Mouse (Mus musculus) cerebellum, adult 18-20 months (tissue): ENCODE data around the gene Btbd7.

Experiments
- DNase-seq, 2 experiments: peaks; one replicate each; pipeline ENCODE4 v3.0.0; 2021

Gene Btbd7

DNA sequence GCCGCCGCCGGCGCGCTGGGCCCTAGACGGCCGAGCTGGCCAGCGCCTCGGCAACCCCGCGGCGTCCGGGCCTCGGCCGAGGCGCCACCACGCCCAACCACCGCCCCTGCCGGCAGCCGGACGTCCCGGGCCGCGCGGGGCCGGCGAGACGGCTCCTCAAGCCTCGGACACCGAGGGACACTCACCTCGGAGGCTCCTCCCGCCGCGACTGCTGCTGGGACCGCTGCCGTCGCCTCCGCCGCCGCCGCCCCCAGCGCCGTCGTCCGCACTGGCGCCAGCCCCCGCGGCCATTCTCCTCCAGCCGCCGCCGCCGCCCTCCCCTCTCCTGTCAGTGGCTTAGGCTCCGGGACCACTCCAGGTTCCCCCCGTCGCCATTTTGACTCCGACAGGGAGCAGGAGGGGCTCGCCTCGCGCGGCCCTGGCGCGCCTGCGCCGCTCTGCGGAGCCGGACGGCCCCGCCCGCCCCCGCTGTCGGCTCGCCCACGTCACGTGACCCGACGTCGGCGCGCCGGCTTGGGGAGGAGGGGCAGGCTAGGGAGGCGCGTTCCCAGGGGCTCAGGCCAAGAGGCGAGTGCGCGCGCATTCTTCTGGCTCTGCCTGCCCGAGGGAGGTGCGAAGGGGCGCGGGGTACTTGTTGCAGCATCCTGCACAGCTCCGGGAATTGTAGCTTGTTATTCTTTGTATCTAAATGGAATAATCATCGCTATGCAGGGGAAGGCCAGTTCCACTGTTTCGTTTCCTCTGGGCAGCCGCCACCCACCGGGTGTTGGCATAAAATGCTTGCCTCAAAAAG lies at the start of gene Btbd7:
Gene Btbd7 (minus strand): TSS at position 441 of the 793 bp plus-strand sequence.
- peak; percentile 96 to 98 for DNase-seq

DNA sequence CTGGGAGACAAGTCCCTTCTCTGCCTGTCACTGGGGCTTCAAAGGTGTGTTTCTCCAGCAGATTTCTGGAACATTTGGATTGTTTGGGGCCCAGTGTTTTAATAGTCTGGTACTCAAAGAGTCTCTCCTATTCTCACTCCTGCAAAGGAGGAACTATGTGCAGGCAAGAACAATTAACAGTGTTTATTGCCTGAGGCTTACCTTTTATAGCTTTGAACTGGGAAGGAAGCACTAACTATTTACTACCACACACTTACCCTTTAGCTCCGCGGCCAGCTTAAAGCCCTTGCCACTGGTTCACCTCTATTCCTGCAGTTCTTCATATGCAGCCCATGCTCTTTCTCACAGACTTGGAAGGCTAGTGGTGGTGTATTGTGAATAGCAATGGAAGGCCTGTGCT lies 37.8 kb upstream of the Btbd7 start:
- no peak for DNase-seq

GRCm38 (mm10) chr12:102908191-102908590 lies 29.9 kb upstream of the Btbd7 start:
- DNase-seq = peak; percentile 87 to 91

DNA sequence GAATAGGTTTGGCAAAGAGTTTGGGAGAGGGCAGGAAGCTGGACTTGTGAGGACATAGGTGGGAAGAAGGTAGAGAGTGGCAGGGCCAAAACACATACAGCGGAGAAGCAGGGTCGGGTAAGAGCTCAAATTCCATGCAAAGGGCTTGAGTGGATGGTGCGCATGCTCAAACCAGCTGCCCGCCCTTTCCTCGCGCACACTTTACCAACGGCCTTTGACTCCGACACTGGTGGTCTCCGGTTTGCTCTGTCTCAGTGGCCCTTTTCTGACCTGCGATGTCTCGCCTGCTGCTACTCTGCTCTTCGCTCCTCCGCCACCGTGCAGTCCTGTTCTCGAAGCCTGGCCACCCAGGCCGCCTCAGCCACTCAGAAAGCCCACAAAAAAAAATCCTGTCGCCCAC lies 20.8 kb upstream of the Btbd7 start, which contains the start of gene Cox8c:
Gene Cox8c (plus strand): TSS at position 226 of the 400 bp plus-strand sequence.
- no peak for DNase-seq

DNA sequence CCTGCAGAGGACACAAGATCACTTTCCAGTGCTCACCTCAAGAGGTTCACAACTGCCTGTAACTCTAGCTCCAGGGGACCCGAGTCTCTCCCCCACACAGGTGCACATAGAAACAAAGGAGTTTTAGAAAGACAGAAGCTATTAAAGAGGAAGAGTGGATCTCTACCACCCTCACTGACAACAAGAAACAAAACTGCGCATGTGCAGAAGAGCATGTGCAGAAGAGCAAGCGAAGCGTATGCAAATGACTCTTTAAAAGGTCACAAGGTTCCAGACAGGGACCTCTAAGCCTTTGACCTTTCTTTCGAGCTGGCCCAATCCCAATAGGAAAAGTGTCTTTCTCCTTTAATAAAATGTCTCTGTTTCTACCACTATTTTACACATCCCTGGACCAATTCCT lies 10.3 kb upstream of the Btbd7 start:
- no peak for DNase-seq

DNA sequence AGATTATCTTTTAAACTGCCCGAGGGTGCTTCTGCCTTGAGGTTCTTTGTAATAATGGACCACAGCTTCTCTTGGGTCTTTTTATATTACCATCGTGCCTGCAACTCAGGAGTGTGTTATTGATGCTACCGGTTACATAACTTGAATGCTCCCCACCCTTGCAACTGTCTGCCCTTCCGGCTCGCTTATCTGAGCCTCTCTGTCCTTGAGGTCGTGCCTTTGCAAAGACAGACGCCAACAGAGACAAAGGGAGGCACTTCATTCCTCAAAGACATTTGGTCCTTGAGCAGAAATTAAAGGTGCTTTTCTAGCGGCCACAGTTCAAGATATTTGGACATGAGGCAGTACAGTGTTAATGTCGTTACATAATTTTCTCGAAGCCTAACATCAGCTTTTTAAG lies 9.1 kb upstream of the Btbd7 start:
- DNase-seq = no peak

GRCm38 (mm10) chr12:102885735-102886134 lies 7.5 kb upstream of the Btbd7 start:
- DNase-seq = peak; percentile 44 to 59

DNA sequence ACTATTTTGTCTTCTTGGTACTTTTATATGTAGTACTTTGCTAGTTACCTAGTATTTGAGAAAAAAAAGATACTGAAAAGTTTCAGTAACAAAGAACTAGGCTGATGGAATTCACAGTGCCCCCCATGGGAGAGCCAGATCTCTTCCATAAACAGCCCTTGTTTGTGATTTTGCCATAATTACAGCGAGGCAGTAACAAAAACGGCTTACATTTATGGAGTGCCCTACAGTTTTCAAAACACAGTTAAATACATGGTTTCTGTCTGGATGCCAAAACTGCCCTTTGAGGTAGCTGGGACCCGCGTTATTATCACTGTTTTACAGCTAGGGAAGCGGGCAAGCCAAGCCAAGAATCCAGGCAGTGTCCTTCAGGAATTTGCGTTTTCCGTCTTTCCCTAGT lies 630 bp upstream of the Btbd7 start:
- DNase-seq = peak; percentile 7 to 28

- peak; percentile 34 to 44 for DNase-seq
Measured at GRCm38 (mm10) chr12:102877301-102878030, 805 bp downstream of the Btbd7 start.

DNA sequence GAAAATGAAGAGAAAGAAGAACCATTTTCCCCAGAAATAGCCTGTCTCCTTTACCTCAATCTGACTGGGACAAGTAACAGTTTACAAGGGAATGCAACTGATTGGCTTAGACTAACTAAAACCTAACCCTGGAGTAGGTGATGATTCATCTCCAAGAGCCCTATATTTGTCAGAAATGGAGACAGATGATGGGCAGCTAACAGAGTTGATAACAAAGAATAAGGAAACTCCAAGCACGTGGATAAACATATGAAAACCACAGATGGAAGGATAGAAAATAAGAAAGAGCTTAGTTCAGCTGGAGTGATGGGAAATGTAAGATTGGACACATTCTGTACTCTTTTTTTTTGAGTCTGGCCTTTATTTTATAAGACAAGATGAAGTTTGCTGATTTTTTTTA lies 7.7 kb downstream of the Btbd7 start:
- DNase-seq = no peak

GRCm38 (mm10) chr12:102869802-102870201 lies 8.5 kb downstream of the Btbd7 start:
- DNase-seq = no peak

DNA sequence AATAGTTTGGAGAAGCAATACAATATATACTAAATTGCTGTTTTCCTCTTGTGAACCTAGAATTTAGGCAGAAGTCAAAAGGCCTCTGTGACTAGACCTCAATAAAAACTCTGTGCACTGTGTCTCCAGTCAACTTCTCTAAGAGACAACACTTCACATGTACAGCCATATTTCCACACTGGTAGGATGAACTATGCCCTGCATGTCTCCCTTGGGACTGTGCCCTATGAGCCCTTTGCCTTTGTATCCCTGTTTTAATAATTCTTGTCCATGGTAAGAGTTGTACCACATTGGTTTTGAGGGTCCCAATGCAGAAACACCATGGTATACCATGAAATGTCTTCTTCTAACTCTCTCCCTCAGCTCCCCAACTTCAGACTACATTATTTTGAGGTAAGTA lies 17.5 kb downstream of the Btbd7 start:
- DNase-seq = no peak

DNA sequence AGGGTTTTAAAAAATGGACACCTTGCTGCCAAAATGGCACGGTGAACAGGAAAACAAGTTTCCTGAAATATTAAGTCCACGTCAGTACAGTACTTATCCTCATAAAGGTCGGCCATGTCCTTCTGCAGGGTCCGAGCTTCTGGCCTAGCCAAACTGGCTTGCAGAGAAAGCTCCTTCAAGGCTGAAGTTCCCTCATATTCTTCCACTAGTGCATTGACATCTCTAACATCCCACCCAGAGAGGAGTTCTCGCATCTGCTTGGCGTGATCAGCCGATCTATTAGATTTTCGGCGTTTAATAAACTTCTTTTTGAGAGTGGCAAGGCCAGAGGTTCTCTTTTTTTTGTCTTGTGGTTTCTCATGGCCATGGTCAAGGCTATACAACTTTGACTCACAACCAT lies 40.0 kb downstream of the Btbd7 start:
- no peak for DNase-seq

GRCm38 (mm10) chr12:102832746-102833300 lies 45.4 kb downstream of the Btbd7 start:
- no peak for DNase-seq

GRCm38 (mm10) chr12:102831888-102832287 lies 46.4 kb downstream of the Btbd7 start:
- no peak for DNase-seq

DNA sequence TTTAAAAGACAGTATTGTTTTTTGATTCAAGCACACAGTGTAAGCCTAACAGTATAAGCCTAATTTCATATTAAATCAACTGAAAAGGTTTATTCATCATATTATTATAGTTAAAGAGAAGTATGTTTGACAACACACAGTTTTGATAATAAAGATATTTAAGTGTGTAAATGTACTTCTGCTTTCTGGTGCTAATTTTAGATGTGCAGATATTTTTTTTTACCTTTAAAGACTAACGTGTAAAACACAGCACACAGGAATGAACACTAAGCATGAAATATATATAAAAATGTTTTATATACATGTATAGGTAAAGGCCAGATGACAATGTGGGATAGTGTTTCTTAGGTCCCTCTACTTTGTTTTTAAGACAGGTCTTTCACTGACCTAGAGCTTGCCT lies 51.2 kb downstream of the Btbd7 start:
- DNase-seq = no peak

- DNase-seq = no peak
Measured at GRCm38 (mm10) chr12:102826399-102826798, 51.9 kb downstream of the Btbd7 start.

DNA sequence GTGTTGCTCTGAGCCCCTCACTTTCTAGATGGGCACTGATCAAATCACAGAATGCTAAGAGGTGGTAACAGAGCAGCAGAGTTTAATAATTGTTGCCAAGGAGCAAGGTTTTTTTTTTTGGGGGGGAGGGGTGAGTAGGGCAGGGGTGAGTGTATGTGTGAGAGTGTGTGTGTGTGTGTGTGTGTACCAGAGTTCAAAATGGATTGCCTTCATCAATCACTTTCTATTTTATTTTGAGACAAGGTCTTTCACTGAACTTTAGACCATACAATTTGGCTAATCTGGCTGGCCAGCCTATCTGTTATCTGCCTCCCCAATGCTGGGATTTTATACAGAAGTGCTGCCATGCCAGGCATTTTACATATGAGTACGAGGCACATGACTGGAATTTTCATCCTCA lies 63.4 kb downstream of the Btbd7 start:
- DNase-seq = no peak

DNA sequence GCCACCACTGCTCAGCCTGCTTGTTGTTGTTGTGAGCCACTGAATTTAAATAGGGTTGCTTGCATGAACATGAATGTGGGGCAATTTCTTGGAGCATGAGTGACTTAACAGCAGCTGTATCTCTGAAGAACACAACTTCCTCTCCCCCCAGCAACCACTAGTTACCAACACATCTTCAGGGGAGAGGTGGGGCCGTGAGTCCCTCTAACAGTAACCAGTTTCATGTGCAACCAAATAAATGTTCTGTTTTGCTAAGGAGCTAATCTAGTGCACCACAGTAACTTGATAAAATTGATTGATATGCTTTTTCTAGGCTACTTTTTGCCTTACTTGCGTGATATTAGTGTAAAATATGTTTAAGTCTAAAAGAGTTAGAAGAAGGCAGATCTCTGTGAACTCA lies 78.7 kb downstream of the Btbd7 start:
- no peak for DNase-seq

- no peak for DNase-seq
Measured at GRCm38 (mm10) chr12:102787927-102788326, 90.3 kb downstream of the Btbd7 start.

DNA sequence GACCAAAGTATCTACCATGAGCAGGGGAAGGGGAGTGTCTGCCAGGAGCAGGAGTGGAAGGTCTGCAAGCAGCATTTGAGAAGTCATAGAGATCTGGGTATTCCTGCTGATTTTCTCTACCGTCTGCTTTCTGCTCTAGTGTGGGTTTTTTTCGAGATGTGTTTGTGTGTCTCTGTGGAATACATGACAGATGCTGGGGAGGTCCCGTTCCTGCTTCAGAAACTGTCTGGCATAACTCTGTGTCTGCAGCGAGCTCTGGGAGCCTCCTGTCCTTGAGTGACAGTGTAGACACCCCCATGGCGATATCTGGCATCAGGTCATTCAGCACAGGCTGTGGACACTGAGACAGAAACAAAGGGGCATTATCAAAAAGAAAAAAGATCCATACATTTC lies 92.7 kb downstream of the Btbd7 start:
- DNase-seq = no peak

- DNase-seq = no peak
Measured at GRCm38 (mm10) chr12:102784899-102785592, 93.2 kb downstream of the Btbd7 start.

- no peak for DNase-seq
Measured at GRCm38 (mm10) chr12:102782841-102783240, 95.4 kb downstream of the Btbd7 start.
